Mouse (Mus musculus) limb, embryonic 15.5 days (tissue): ENCODE measurements at regions not wholly inside any gene's neighbourhood (a gene's known extent, or its start where the extent isn't known, plus 50 kb on each side); places are given as distances from the start of the nearest gene placed in this dataset.

ENCODE experiments used
- ATAC-seq: fragments of 200-750 bp; cut with Nextera tagmentation; 2 replicates; pipeline ENCODE4 v1.8.0; 2017; ENCODE audit warnings: low read depth, moderate TSS enrichment; ENCODE audit not compliant: insufficient number of reproducible peaks, low FRiP score, low TSS enrichment
- H3K27ac ChIP-seq: fragments of 300-500 bp; sonication (generic); 2 replicates; pipeline ENCODE4 v1.5.1; 2015; ENCODE audit warnings: moderate library complexity, mild to moderate bottlenecking, inconsistent platforms
- H3K27me3 ChIP-seq: fragments of 300-500 bp; sonication (generic); 2 replicates; pipeline ENCODE4 v1.6.1; 2015; ENCODE audit warnings: inconsistent platforms
- H3K36me3 ChIP-seq: fragments of 300-500 bp; sonication (generic); 2 replicates; pipeline ENCODE4 v1.6.1; 2015; ENCODE audit warnings: inconsistent platforms
- H3K4me1 ChIP-seq: fragments of 300-500 bp; sonication (generic); 2 replicates; pipeline ENCODE4 v1.6.1; 2015; ENCODE audit warnings: inconsistent platforms
- H3K4me2 ChIP-seq: fragments of 300-500 bp; sonication (generic); 2 replicates; pipeline ENCODE4 v1.6.1; 2015; ENCODE audit warnings: mild to moderate bottlenecking, inconsistent platforms
- H3K4me3 ChIP-seq: fragments of 300-500 bp; sonication (generic); 2 replicates; pipeline ENCODE4 v1.5.1; 2015; ENCODE audit warnings: mild to moderate bottlenecking, inconsistent platforms
- H3K9ac ChIP-seq: fragments of 300-500 bp; sonication (generic); 2 replicates; pipeline ENCODE4 v1.6.1; 2015; ENCODE audit warnings: inconsistent platforms
- H3K9me3 ChIP-seq: fragments of 300-500 bp; sonication (generic); 2 replicates; pipeline ENCODE4 v1.6.1; 2016; ENCODE audit warnings: inconsistent platforms
- WGBS: fragments of 180-500 bp; shearing (Covaris S2); methylation state at CpG from one replicate; pipeline ENCODE4 v1.1.7; 2015; 5-methylcytosine and 5-hydroxymethylcytosine counted together

DNA sequence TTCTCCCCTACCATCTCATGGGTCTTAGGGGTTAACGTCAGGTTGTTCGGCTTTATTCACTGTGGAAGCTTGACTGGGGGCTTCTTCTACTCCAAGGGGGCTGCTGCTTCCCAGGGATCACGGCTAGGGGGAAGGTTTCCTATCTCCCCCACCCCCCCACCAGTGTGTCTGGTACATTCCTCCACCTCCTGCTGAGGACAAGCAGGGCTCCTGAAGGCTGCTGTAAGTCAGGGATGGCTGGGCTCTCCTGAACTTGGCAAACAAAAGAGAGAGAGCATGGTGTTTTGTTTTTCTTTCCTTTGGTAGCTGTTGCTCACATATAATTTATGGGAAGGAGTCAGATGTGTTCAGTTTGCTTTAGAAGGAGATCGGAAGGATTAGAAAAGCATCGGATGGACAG is 54.7 kb upstream of the Commd3 start:
- no peak overlapping the region for H3K4me2 ChIP-seq
- no peaks in the 10 kb centered on the region for H3K9me3 ChIP-seq
- ATAC-seq, result no peak
- no peaks in the 10 kb centered on the region for H3K36me3 ChIP-seq
- H3K4me1 ChIP-seq, result no peaks in the 10 kb centered on the region
- H3K9ac ChIP-seq, result no peak overlapping the region
- H3K27me3 ChIP-seq, result peaks cover 7% of the 10 kb centered on the region; the same call in 1 of the 2 replicates
- WGBS, result 23% methylated on average over 5 of the region's 5 CpGs
- H3K4me3 ChIP-seq, result no peak overlapping the region
- no peak overlapping the region for H3K27ac ChIP-seq

DNA sequence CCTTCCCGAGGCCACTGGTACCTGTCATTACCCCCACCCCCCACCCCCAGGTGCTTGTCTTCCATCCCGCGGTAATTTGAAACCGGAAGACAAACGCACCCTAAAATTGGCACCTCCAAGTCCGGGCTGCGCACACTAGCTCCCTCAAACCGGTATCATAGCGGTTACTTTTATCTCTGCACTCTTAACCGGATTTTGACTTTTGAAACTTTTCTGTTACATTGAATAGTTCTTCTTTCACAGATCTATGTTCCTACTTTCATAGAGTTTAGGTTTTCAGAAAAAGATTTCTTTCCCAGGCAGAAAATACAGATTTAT is 62.4 kb upstream of the Commd3 start:
- ATAC-seq, result no peak
- WGBS, result 7% methylated on average over 10 of the region's 10 CpGs
- H3K9ac ChIP-seq, result no peak overlapping the region

DNA sequence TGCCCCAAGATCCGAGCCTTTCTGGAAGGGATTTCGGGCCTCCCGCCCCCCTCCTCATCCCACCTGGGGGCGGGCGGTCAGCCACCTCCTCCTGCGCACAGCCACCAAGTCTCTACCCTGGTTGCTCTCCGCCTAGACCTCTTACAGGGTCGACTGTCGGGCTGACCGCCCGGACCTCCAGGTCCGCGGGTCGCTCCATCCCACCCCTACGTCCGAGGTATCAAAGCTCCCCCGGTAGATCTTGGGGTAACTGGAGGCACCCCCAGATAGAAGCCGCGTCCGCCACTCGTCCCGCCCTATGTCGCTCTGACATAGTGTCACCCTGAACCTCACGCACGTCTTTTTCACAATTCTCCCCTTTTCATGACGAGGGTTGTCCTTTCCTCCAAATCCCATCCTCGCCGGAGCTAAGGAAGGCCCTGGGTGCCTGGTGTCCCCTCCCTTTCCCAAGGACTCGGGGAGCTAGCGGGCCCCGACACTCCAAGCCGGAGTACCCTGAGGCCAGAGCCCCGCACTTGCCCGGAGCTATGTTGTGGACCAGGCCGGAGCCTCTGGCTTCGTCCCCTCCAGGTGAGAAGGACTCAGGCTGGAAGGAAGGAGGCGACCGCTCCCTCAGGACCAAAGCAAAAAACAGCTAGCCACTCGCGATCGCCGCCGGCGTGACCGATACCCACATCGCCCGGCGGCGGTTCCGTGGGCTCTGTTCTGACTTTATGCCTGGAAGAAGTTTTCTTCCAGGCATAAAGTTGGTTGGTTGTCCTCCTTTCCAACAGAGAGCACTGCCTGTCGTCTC is 62.9 kb upstream of the Commd3 start:
- under 1% methylated on average over 50 of the region's 51 CpGs for WGBS
- Histone ChIP-seq H3K9ac (peak overlapping the region; percentile 21; the same call in 1 of the 2 replicates), H3K27me3 (peaks cover 49% of the 10 kb centered on the region), H3K9me3 (no peaks in the 10 kb centered on the region), H3K27ac (no peak overlapping the region), H3K4me1 (peaks cover 20% of the 10 kb centered on the region), H3K4me3 (peak overlapping the region; percentile 43), H3K4me2 (peak overlapping the region; percentile 88), H3K36me3 (no peaks in the 10 kb centered on the region)
- ATAC-seq, result no peak

More for the DNA sequence above, 62.4 kb upstream of the Commd3 start:
- Histone ChIP-seq H3K27me3 (peaks cover 46% of the 10 kb centered on the region), H3K4me1 (peaks cover 20% of the 10 kb centered on the region), H3K4me3 (peak overlapping the region; percentile 43), H3K4me2 (peak overlapping the region; percentile 88), H3K9me3 (no peaks in the 10 kb centered on the region), H3K27ac (no peak overlapping the region), H3K36me3 (no peaks in the 10 kb centered on the region)

DNA sequence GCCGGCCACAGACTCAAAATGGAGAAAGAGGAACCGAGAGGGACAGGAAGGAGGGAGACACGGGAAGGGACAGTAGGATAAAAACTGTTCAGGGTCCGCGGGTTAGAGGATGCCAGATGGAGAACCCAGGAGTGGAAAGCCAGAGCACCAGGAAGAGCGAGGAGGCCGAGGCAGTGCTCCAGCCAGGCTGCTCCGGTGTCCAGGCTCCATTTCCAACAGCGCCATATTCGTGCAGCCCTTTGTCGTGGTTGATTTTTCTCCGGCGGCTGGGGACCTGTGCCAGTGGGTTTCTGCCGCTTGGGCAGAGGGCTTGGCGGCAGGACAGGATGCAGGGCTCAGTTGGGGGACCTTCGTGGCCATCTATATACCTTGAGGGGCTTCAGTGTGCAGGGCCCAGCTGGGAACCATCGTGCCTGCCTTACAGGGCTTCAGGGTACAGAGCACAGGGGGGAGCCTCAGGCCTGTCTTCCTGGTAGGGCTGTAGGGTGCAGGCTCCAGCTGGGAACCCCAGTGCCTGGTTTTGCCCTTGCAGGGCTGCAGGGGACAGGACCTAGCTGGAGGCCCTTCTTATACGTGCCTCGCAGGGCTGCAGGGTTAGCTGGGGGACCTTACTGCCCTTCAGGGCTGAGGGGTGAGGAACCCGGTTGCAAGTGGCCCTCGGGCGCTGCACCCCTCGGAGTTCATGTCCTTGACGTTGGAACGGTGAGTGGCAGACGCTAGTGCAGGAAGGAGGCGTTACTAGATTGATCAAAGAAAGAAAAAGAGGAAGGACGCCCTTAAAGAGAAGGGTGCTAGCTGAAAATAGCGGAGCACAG is 63.7 kb upstream of the Commd3 start:
- peaks cover 20% of the 10 kb centered on the region for H3K4me1 ChIP-seq
- peak overlapping the region; percentile 21; the same call in 1 of the 2 replicates for H3K9ac ChIP-seq
- peak overlapping the region; percentile 88 for H3K4me2 ChIP-seq
- no peak overlapping the region for H3K27ac ChIP-seq
- peak; percentile 61 for ATAC-seq
- H3K27me3 ChIP-seq, result peaks cover 51% of the 10 kb centered on the region
- no peaks in the 10 kb centered on the region for H3K9me3 ChIP-seq
- WGBS, result 1% methylated on average over 27 of the region's 29 CpGs
- H3K36me3 ChIP-seq, result no peaks in the 10 kb centered on the region
- peak overlapping the region; percentile 43 for H3K4me3 ChIP-seq

DNA sequence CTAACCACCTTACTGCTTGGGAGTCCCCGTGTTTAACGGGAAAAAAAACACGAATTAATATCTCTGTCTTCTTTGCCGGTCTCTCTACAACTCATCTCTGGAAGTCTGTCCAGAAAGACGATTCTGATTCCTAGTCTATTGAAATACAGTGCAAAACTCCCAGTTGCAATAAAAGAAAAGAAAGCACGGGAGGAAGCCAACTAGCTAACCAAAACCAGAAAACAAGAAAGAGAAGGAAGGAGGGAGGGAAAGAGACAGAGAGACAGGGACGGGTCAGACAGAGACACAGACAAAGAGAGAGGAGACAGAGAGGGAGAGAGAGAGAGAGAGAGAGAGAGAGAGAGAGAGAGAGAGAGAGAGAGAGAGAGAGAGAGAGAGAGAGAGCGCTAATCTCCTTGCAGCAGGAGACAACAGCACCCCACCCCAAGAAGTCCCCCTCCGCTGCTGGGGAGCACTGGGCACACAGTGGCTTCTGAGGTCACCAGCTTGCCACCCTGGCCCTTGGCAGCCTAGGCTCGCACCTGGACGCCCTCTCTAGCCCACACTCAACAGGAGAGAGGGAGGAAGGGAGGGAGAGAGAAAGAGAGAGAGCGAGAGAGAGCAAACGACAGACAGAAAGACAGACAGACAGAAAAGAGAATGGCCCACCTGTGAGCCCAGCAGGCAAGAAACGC is 64.5 kb upstream of the Commd3 start:
- no peak overlapping the region for H3K27ac ChIP-seq
- H3K4me2 ChIP-seq, result peak overlapping the region; percentile 88
- no peaks in the 10 kb centered on the region for H3K9me3 ChIP-seq
- ATAC-seq, result no peak
- H3K9ac ChIP-seq, result peak overlapping the region; percentile 21; the same call in 1 of the 2 replicates
- H3K27me3 ChIP-seq, result peaks cover 46% of the 10 kb centered on the region
- peak overlapping the region; percentile 43 for H3K4me3 ChIP-seq
- peaks cover 20% of the 10 kb centered on the region for H3K4me1 ChIP-seq
- WGBS, result under 1% methylated on average over 13 of the region's 14 CpGs
- no peaks in the 10 kb centered on the region for H3K36me3 ChIP-seq

DNA sequence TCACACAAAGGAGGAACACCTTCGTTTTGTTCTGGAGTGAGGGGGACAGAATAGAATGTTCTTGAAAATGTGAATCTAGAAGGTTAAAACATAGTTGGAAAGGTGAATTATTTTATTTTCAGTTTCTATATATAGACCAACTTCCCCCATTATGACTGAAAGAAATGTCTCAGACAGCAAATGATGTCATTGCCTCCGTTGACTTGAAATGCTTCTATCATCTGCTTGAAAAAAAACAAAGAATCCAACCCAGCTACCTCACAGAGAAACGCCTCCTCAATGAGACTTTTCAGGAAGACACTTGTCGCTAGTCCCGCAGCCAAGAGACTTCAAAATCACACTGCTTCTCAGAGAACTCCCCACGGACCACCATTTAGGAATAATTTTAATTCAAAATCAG is 65.1 kb upstream of the Commd3 start:
- whole genome bisulfite sequencing, result 16% methylated on average over 6 of the region's 6 CpGs

DNA sequence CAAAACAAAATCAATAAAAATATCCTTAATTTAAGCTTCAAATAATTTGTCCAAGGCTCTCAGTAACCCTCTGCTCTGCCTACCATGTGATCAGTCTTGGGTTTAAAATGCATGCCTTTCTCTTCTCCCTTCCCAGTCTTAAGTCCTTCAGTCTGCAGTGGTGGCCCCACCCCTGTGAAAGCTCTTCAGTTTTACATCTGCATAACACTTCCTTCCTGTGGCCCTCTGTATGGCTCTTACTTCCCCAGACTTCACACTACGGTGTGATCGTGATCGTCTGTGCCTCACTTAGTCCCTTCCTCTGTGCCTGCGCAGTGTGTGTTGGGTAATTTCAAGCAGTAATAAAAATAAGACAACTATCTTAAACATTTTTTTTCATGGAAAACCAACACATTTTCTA is 80.0 kb upstream of the Commd3 start:
- ATAC-seq, result no peak
- H3K4me2 ChIP-seq, result no peak overlapping the region
- no peak overlapping the region for H3K9ac ChIP-seq
- no peaks in the 10 kb centered on the region for H3K9me3 ChIP-seq
- H3K4me3 ChIP-seq, result no peak overlapping the region
- peaks cover 3% of the 10 kb centered on the region; the same call in 1 of the 2 replicates for H3K27me3 ChIP-seq
- WGBS, result 53% methylated on average over 4 of the region's 4 CpGs
- no peaks in the 10 kb centered on the region for H3K36me3 ChIP-seq
- no peak overlapping the region for H3K27ac ChIP-seq
- H3K4me1 ChIP-seq, result no peaks in the 10 kb centered on the region

More for the DNA sequence above, 65.1 kb upstream of the Commd3 start:
- Histone ChIP-seq H3K4me1 (peaks cover 20% of the 10 kb centered on the region), H3K4me2 (peak overlapping the region; percentile 88), H3K27ac (no peak overlapping the region), H3K36me3 (no peaks in the 10 kb centered on the region), H3K9me3 (no peaks in the 10 kb centered on the region), H3K9ac (no peak overlapping the region), H3K27me3 (peaks cover 42% of the 10 kb centered on the region), H3K4me3 (peak overlapping the region; percentile 43; the same call in 1 of the 2 replicates)
- no peak for ATAC-seq

DNA sequence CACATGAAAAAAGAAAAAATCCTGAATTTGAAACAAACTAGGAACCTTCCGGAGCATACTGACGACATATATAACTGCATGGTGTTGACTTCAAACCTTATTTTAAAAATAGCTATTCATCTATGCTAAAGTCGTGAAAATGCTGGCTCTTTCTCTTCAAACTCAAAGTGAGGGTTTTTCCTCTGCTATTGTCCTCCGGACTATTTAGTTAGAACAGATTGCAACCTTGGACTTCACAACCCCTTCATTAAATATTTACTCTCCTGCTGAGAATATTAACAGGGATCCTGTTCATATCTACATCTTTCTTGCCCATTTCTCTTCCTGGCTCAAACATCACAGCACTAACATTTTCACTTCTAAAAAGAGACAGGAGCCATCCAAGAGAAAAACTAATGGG is 84.0 kb upstream of the Commd3 start:
- Histone ChIP-seq H3K4me3 (peak overlapping the region; percentile 56), H3K27ac (0 out of 2 replicates have a peak overlapping the region, but pooled peaks have one; percentile 78), H3K27me3 (peaks cover 3% of the 10 kb centered on the region; the same call in 1 of the 2 replicates), H3K9ac (0 out of 2 replicates have a peak overlapping the region, but pooled peaks have one; percentile 33), H3K9me3 (no peaks in the 10 kb centered on the region), H3K4me2 (peak overlapping the region; percentile 42), H3K4me1 (no peaks in the 10 kb centered on the region), H3K36me3 (no peaks in the 10 kb centered on the region)
- ATAC-seq, result no peak
- WGBS, result 4% methylated on average over 4 of the region's 4 CpGs

DNA sequence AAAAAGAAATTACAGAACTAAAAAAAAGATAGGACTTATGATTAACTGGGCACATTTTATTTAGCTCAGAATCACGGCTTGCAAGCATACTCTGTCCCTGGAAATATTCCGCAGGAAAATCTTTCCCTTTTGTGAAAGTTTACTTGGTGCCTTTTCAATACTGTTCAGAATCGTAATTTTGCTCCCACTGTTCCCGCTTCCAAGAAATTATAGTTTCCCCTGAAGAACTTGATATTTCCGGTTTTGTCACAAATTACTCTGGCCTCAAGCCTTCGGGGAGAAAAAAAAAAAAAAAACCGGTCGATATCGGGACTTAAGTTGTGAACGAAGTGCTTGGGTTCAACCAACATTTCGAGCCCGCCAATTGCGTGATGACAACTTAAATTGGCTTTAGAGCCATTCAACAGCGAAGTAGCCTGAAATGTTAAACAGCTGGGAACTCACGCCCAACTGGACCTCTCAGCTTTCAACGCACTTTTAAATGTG is 84.4 kb upstream of the Commd3 start:
- H3K4me2 ChIP-seq, result peak overlapping the region; percentile 42
- H3K9me3 ChIP-seq, result no peaks in the 10 kb centered on the region
- ATAC-seq, result no peak
- H3K36me3 ChIP-seq, result no peaks in the 10 kb centered on the region
- peak overlapping the region; percentile 33 for H3K9ac ChIP-seq
- peak overlapping the region; percentile 56 for H3K4me3 ChIP-seq
- peak overlapping the region; percentile 78 for H3K27ac ChIP-seq
- peaks cover 3% of the 10 kb centered on the region; the same call in 1 of the 2 replicates for H3K27me3 ChIP-seq
- WGBS, result under 1% methylated on average over 16 of the region's 16 CpGs
- no peaks in the 10 kb centered on the region for H3K4me1 ChIP-seq

DNA sequence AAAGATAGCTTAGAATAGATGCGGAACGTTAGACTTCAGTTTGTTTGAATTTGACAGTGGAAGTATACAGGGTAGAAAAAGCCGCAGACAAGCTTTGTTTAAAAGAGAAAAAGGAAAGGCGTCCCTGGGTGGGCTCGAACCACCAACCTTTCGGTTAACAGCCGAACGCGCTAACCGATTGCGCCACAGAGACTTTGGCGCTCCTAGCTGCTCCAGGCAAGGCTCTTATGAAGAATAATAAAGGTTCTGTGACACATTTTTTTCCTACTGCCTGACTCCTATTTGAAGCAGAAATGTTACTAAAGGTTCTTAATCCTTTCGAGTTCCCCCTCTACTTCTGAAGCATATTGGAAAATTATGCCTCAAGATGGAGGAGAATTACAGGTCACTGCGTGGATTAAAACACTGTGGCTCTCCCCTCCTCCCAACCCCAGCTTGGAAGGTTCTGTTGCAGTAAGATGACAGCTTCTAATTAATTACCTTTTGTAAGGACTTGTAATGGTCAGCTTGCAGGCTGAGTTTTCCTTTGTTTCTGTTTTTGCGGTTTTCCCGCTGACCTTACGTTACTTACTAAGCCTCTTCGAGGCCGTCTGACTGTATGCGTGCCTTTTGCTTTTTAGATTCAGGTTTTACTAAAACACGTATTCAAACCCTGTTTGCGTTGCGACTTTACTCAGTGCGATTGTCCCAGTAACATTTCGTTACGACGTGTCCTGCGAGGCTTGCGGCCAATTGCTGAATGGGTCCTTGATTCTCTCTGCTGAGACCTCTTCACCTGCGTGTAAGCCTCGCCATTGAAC is 85.1 kb upstream of the Commd3 start:
- Histone ChIP-seq H3K4me2 (peak overlapping the region; percentile 42), H3K9ac (peak overlapping the region; percentile 33), H3K36me3 (no peaks in the 10 kb centered on the region), H3K27ac (peak overlapping the region; percentile 78), H3K9me3 (no peaks in the 10 kb centered on the region), H3K4me1 (no peaks in the 10 kb centered on the region), H3K27me3 (peaks cover 3% of the 10 kb centered on the region; the same call in 1 of the 2 replicates), H3K4me3 (peak overlapping the region; percentile 56)
- WGBS, result 1% methylated on average over 31 of the region's 31 CpGs
- ATAC-seq, result peak; percentile 44
